Mouse (Mus musculus) adrenal gland, adult 18-20 months (tissue): Measurements from ENCODE around the gene Nfkbib. TPM values are rescaled to one million over a fixed set of nuclear protein-coding genes. Genes with fewer than 3 reads are reported as not detected.

Experiments used
- DNase-seq, 2 experiments: peaks; one replicate each; pipeline ENCODE4 v3.0.0; 2021 to 2022; ENCODE audit warnings: low spot score in 2 of 2
- total RNA-seq, 2 experiments: library from RNA; stranded (reverse); gene quantifications; 1 replicate in 1 of 2; 2 replicates in 1 of 2; pipeline ENCODE4 v1.2.3; 2021

Nfkbib gene
- total RNA-seq, 2 experiments from 2014 or later, result 44.0 to 55.4 TPM

DNA sequence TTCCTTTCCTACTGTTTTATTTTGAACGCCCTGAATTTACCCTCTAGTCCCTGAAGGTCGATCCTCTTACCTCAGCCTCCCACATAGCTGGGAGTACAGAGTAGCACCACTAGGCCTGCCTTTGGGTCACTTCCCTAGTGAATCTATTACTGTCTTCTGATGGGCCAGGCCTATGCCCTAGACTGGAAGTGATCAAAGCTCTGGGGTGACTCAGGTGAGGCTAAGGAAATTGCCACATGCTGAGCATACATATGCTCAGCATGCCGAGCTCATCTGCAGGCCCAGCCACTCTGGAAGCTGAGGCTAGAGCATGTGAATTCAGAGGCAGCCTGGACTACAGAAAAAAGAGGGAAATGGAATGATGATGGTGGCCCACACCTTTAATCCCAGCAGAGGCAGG lies 5.9 kb upstream of the Nfkbib start:
- DNase-seq, result no peak

DNA sequence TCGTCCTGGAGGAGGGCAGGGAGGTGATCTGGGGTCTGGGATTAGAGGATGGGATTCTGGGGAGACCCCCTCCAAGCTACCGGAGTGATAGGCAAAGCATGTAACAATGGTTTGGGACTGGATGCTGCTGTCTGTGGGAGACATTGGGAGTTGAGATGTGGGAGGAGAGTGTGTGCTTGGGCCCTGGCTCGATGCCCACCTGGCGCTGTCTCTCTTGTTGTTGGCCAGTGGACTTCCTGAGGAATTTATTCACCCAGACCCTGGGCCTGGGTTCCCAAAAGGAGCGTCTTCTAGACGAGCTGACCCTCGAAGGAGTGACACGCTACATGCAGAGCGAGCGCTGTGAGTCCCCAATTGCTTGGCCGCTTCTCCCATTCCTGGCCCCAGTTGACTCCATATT lies 4.6 kb upstream of the Nfkbib start:
- DNase-seq, result no peak

DNA sequence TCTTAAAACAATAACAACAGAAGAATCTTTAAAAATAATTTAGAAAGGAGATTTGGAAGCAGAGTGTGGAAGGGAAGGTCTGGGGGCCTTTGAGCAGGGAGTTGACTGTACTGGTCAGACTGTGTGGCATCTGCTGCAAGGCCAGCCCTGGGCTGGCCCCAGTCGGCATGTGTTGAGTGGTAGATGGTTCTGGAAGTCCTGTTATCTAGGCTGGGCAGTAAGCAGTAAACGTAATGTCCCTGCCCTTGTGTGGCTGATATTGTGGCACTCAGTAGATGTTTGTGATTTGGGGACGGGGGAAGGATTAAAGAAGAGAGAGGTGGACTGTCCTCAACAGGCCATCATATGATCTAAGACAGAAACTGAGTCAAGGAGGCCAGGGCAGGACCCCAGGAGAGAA lies 3.0 kb upstream of the Nfkbib start:
- DNase-seq, result no peak

DNA sequence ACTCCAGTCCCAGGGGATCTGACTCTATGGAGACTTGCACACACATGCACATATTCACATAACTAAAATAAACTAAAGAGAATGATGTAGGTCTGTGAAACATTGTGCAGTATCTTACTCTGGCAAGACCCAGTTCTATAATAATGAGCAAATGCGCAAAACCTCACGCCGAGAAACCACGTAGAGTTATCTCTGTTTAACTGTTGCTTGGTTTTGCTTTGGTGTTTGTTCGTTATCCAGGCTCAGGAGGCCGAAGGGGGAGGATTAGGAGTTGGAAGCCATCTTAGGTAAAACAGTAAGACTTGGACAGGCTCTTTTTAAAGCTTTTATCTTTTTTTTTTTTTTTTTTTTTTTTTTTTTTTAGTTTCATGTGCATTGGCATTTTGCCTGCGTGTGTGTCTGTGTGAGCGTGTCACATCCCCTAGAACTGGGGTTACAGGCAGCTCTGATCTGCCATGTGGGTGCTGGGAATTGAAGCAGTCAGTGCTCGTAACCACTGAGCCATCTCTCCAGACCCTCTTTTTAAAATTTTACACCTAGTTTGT lies 2.2 kb upstream of the Nfkbib start:
- DNase-seq, result no peak

DNA sequence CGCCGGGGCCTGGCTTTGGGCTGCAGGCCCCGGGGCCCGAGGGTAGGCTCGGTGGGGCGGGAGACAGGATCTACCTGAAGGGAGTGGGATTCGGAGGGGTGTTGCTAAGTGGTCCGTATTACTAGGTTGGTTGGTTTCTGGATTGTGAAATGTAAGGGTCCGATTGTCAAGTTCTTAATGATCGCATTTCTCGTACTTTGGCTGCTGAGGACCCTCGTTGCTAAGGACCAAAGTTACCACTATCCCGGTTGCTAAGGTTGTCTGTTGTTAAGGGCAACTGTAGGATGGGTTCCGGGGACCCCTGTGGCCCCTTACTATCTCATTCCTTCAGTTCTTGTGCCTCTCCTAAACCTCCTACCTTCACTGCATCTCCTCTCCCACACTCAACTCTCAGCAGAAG lies 402 bp downstream of the Nfkbib start:
- DNase-seq, result no peak

DNA sequence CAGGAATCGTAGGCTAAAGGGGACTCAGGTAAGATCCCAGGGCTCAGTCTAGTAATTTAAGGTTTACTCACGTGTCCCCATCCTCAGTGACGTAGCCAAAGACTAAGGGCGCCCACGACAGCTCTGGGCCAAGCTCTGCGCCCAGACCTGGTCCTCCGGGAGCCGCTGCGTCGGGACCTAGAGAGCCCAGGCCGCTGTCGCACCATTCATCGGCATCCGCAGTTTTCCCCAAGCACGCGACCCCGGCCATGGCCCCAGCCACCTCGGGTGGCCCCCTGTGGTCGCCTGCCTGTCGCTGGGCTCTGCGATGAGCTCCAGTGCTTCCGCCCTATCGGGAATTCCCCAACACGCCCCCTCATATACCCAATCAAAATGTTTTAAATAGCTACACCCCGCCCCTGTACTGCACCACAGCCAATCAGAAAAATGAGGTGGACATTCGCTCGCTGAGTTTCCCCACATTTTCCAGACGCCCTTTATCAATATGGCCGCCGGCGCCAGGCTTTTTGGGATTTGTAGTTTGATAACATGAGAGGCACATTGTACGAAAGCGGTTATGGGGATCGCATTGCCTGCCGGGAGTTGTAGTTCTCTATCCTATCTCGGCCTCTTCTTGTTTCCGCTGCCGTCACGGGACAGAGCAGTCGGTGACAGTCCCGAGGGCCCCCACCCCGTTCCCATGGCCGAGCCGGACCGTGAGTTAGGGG lies 986 bp downstream of the Nfkbib start, which contains the start of gene Sirt2:
Gene Sirt2 (plus strand): TSS at position 563 of the 707 bp plus-strand sequence.
- peak; percentile 82 to 84 for DNase-seq

DNA sequence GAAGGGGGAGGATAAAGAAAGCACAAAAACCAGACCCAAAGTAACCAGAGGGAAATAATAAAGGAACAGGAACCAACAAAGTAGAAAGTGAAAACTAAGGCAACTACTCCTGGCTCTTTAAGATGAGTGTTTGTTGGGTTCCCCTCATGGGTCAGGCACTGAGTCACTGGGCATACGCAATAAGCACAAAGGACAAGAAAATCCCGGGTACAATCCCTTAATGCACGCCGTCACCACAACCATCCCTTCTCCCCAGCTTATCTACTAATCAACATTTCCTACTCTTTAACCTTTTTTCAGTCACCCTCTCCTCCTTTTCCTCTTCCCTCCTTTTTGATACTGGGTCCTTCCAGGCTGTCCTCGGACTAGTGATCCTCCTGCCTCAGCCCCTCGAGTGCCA lies 2.1 kb downstream of the Nfkbib start:
- no peak for DNase-seq

DNA sequence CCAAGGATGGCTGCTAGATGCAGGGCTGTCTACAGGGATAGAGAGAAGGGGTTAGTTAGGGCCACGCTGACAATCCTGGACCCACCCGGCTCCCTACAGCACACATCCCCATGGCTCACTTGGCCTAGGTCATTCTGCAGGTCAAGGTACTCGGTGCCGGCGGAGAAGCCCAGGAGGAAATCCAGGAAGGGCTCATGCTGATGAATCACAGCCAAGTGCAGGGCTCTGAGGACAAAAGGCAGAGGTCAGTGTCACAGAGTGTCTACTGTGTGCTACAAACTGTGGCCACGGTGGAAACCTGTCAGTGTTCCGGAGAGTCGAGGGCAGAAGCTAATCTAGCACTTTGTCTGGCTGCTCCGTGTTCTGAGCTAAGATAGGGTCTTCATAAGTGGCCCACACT lies 5.4 kb downstream of the Nfkbib start:
- DNase-seq, result no peak

DNA sequence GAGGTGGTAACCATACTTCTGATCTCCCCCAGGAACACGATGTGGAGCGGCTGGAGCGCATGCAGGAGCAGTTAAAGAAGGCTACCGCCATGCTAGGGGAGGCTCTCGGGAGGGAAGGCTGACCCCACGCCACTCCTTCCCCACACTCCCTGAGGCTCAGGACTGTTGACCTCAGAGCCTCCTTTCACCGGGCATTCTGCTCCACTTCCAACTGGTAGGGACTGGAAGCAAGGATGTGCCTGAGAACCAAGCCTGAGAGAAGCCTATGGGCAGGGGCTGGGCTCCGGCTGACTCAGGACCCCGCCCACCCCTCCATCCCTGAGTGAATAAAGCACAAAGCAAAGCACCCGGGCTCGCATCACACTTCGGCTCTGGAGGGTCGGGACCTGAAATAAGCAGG lies 8.7 kb downstream of the Nfkbib start:
- DNase-seq, result no peak

DNA sequence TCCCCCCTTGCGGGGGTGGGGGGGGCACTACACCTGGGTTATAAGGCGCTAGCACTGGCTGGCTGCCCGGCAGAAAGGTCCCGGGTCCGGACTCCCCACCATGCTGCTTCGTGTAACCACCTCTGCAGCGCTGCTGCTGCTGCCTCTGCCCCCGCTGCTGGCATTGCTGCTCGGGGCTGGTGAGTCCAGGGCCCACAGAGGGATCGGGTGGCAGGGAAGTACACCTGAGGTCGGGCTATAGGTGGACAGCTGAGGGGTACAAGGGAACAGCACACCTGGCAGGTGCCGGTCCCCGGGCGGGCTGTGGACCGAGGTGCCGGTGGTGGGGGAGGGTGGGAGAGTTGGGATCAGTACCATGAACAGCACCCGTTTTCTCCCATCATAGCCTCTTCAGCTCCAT lies 11.2 kb downstream of the Nfkbib start, which contains the start of gene Ccer2:
Gene Ccer2 (plus strand): TSS at position 96 of the 400 bp plus-strand sequence.
- no peak for DNase-seq

DNA sequence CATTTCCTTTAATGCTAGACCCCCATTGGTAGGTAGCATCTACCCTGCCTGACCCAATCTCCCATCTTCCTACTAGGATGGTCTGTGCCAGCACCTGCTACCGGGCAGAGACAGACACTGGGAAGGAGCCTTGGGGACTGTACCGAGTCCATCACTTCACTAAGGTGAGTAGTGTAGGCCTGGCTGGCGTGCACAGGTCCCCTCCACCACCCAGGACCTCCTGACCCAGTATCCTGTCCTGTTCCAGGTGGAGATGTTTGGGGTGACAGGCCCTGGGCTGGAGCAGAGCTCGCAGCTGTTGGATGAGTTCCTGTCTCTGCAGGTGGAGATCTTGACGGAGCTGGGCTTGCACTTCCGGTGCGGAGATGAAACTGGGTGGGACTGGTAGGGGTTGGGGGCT lies 17.4 kb downstream of the Nfkbib start:
- DNase-seq, result no peak

DNA sequence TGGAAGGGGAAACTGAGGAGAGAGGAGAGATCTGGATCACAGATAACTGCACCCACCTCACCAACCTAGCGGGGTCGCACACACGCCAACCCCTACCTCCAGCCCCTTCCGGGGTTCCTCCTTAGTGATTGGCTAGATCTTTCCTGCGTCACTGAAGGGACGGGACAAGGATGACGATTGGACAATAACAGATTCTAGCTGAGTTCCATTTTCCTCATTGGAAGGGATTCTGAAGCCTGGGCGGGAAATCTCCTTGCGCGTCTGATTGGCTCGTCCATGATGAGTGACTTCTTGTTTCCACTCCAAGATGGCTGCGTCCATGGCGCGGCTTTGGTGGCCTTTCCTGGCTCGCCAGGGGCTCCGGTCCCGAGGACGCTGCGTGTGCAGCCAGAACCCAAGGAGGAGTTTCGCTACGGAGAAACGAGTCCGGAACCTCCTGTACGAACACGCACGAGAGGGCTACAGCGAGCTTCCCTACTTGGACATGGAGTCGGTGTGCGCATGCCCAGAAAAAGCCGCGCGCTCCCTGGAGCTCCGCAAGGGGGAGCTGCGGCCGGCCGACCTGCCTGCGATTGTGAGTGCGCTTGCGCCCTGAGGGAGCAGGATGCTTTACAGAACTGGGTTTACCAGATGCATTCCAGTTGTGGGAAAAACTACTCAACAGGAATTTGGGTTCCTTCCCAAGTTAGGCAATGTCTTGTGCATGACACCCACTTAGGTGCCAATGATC lies 25.4 kb downstream of the Nfkbib start, which contains the start of the genes Mrps12 and Sars2:
Gene Mrps12 (minus strand): TSS at position 112 of the 730 bp plus-strand sequence.
Gene Sars2 (plus strand): TSS at position 284 of the 730 bp plus-strand sequence.
- DNase-seq, result peak; percentile 93 to 95

DNA sequence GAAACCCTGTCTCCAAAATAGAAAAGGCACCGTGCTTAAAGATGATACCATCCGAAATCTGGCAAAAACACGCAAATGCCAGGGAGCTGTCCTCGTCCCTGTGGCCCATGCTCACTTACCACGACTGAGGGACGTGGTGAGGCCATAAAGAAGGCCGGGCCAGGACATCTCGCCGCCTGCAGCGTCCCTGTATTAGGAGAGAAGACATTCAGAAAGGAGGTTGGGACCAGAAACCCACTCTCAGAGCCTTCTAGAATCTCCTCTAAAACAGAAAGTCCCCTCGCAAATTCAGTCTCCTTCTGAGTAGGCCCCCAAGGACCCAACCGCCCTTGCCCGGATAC lies 26.0 kb downstream of the Nfkbib start:
- no peak for DNase-seq

DNA sequence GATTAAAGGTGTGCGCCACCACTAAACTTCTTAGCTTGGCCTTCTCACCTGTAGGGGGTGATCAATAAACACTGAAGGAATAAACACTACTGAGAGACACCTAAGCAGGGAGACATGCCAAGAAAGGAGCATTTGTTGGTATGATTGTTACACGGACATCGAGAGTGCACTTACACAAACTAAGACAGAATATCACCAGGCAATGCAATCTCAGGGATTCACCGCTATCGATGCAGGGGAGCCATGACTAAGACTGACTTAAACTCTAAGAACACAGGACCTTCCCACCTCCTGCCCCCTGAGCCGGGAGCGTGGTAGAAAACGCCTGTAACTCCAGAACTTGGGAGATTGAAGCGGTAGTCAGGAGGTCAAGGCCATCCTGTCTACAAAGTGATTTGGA lies 26.4 kb downstream of the Nfkbib start:
- no peak for DNase-seq

DNA sequence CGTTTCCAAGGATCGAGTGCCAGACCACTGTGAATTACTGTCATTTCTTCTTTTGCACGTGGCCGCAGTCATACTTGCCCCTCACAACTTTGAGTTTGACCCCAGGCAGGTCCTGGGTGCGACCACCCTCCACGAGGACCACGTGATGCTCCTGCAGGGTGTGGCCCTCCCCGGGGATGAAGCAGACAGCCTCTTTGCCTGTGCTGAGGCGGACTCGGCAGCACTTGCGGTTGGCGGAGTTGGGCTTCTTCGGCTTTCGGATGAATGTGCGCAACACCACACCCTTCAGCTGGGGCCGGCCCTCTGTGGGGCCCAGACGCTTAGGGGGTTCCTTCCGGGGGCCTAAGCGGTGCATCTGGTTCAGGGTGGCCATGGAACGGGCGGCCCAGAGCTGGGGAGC lies 27.5 kb downstream of the Nfkbib start:
- DNase-seq, result no peak

DNA sequence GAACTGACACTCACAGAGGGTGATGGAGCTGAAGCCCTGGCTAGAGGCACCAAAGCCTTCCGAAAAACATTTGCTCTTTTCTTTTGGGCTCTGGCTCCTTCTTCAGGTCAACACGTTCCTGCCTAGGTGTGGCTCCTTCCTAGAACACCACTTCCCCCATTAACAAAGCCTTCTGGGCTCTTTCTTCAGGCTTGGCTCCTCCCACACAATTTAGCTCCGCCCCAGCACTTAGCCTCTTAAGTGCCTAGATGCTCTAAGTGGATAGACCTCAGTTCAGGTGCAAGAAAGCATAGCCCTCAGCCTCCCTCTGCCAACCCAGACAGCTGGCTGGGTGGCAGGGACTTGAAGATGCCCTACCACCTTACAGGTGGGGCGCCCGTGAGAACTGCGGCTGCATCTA lies 31.6 kb downstream of the Nfkbib start:
- DNase-seq, result no peak

DNA sequence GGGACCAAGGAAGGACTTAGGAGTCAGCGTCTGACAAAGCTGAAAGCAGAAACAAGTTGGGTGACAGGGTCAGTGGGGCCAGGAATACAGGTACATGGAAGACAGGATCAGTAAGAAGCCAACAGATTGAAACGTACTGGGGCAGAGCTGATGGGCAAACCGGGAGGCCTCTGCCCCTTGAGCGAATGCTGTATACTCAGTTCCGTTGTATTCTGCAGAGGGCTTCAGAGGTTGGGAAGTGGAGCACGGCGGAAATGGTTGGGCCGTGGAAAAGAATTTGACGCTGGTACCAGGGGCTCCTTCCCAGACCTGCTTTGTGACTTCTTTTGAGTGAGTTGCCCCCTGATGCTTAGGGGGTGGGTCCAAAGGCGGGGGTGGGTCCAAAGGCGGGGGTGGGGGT lies 34.1 kb downstream of the Nfkbib start:
- DNase-seq, result no peak

DNA sequence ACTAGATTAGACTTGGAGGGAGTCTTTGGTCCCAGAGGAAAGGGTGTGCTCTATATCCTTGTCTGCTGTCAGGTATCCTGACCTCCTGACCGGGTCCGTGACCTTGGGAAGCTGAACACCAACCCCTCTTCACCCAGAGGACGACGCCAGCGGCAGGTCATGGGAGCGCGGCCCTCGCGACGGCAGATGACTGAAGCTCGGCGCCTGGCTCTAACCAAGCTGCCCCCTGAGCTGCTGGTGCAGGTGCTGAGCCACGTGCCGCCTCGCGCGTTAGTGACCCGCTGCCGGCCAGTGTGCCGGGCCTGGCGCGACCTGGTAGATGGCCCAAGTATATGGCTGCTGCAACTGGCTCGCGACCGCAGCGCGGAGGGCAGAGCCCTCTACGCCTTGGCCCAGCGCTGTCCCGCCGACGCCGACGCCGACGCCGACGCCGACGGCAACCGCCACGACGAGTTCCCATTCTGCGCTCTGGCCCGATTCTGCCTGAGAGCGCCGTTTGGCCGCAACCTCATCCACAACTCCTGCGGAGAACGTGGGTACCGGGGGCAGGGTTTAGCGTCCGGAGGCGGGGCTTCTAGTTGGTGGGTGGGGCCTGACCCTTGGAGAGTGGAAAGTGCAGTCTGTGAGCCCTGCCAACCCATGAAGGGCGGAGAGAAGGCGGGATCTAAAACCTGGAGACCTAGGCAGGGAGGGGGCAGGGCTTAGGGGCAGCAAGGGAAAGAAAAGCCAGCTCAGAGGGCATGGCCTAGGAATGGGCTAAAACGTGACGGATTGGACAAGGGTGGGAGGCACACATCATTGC lies 34.8 kb downstream of the Nfkbib start:
- DNase-seq, result peak; percentile 72 to 79

DNA sequence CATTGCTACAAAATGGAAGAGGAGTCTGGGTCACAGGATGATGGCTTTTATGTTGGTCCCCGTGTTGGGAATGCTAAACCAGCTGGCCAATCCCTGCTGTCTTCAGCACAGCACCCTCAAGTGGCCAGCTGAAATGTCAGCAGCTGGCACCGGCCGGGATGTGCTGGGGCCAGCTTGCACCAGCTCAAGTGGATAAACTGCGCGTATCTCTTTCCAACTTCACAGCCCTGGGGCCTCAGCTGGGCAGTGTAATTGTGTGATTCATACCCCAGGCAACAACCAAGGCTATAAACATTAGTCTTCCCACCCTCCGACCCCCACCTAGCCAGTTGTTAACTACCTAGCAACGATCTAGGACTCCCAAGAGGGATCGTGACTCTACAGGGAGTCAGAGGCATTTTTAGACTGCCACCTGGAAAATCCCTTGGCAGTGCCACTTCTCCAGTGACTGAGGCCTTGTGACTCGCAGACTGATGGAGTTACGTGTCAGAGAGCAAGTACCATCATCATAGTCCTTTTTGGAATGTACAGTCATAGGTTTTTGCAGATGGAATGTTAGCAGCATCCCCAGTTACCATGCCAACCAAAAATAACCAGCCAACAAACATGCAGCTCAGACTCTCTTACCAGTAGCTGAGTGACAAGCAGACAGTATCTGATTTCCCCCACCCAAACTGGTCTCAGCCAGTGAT lies 39.5 kb downstream of the Nfkbib start:
- DNase-seq, result no peak

DNA sequence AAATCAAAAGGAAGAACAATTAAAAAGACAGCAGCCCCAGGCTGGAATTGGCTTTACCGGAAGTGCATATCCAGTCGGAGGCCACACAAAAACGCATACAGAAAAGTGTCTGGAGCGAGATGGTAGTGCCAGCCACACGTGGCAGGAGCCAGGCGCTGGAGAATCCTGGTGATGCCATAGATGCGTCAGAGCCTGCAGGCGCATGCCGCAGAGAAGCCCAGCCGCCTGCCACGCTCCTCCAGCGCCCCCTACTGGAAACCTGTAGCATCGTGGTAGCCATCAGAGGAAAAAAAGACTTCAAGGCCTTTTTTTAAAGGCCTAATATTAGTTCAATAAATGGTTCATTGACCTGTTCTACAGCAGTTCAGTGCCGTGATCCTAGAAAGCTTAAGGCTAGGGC lies 40.7 kb downstream of the Nfkbib start:
- DNase-seq, result peak; percentile 82 to 91

DNA sequence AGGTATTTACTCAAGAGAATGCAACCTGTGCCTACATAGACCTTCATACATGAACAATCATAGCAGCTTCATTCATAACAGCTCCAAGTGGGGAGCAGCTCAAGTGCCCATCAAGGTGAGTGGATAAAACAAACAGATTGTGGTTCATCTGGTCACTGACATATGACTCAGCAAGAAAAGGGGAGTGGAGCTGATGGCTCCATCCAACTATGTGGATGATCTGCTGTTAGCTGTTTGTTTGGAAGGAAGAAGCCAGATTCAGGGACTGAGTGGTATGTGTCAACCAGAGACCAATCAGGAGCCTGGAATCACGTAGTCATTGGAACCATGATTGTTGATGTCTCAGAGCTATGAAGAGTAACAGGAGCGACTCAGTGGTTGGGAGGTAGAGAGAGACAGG lies 42.7 kb downstream of the Nfkbib start:
- no peak for DNase-seq
